ENCODE assay signal across 14 mouse cellular contexts in the genomic region with DNA sequence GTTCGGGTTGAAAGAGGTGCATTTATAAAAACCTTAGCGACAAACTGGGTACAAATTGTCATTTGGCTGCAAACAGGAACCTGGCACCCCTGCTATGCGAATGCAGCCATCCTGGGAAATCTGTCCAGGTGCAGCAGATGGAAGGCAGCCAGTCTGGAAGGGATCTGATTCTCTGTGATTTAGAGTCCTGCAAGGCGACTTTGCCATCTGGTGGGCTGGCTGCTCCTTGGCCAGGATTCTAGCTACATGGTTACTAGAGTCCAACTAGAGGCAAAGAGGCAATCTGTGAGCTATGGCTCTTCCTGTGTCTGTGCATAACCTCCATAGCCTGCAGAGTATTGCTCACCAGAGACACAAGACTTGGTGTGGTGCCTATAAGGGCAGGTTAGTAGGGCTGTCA. TPM values are rescaled to one million over a fixed set of nuclear protein-coding genes. Genes with fewer than 3 reads are reported as not detected.
DNase-seq lines count a peak whose midpoint lies in the region; ATAC-seq and TF ChIP-seq lines count a peak whose summit lies in the region.
"Had no signal": no experiment of that assay in that cellular context is flagged by ENCODE, and none has a peak within 500 bp of the region (broad histone marks: within the 10 kb centered on the region; RNA-seq: fewer than 3 reads in every experiment).

No protein-coding gene starts in this region.

- WGBS in hindbrain, embryonic 16.5 days, result 59% methylated on average over 4 of the region's 4 CpGs
- 84% methylated on average over 4 of the region's 4 CpGs for WGBS in hindbrain, embryonic 13.5 days
- WGBS in intestine, postnatal 0 days, result 72% methylated on average over 4 of the region's 4 CpGs

- peaks cover 11% of the 10 kb centered on the region for H3K4me1 ChIP-seq in hindbrain, embryonic 16.5 days (ENCODE audit: control insufficient read depth, insufficient read depth, low read depth, low read length)
- H3K4me1 ChIP-seq in hindbrain, embryonic 13.5 days (replicated peaks), result peaks cover 17% of the 10 kb centered on the region
- no peaks in the 10 kb centered on the region for H3K4me1 ChIP-seq in intestine, postnatal 0 days (replicated peaks; ENCODE audit: control insufficient read depth, insufficient read depth, low read length)
- H3K4me1 ChIP-seq: limb, embryonic 15.5 days had no signal

- H3K9me3 ChIP-seq in hindbrain, embryonic 16.5 days (ENCODE audit: control insufficient read depth, low read length), result no peaks in the 10 kb centered on the region
- no peaks in the 10 kb centered on the region for H3K9me3 ChIP-seq in hindbrain, embryonic 13.5 days
- H3K9me3 ChIP-seq in intestine, postnatal 0 days (ENCODE audit: control insufficient read depth), result no peaks in the 10 kb centered on the region
- H3K9me3 ChIP-seq: limb, embryonic 15.5 days had no signal

- H3K9ac ChIP-seq in hindbrain, embryonic 16.5 days (ENCODE audit: low read depth, low read length), result no peak overlapping the region
- H3K9ac ChIP-seq in hindbrain, embryonic 13.5 days, result no peak overlapping the region
- H3K9ac ChIP-seq in intestine, postnatal 0 days (ENCODE audit: low read depth, low read length), result no peak overlapping the region
- H3K9ac ChIP-seq: limb, embryonic 15.5 days had no signal

- DNase-seq in right cerebral cortex, postnatal 10 days (ENCODE audit: low spot score in 2 of 2), result peak; percentile 38 to 46
- no peak for DNase-seq in right cerebral cortex, adult 18-20 months
- peak; percentile 99 for DNase-seq in cerebellum, adult 9-10 months
- no peak for DNase-seq in frontal cortex, postnatal 14 days (ENCODE audit: low spot score in 2 of 2)
- DNase-seq: gastrocnemius, postnatal 10 days; kidney, adult 9 months; lung, adult 2 months; thymus, postnatal 25 days had no signal

- no peak overlapping the region for H3K4me3 ChIP-seq in hindbrain, embryonic 16.5 days (ENCODE audit: low read length)
- no peak overlapping the region for H3K4me3 ChIP-seq in hindbrain, embryonic 13.5 days
- no peak overlapping the region for H3K4me3 ChIP-seq in intestine, postnatal 0 days (ENCODE audit: low read depth, low read length)
- H3K4me3 ChIP-seq: limb, embryonic 15.5 days had no signal

- H3K36me3 ChIP-seq in hindbrain, embryonic 16.5 days (ENCODE audit: control insufficient read depth, insufficient read depth, low read length), result no peaks in the 10 kb centered on the region
- no peaks in the 10 kb centered on the region for H3K36me3 ChIP-seq in hindbrain, embryonic 13.5 days
- H3K36me3 ChIP-seq in intestine, postnatal 0 days (ENCODE audit: control insufficient read depth, insufficient read depth), result no peaks in the 10 kb centered on the region
- H3K36me3 ChIP-seq: limb, embryonic 15.5 days had no signal

- peak; percentile 56 for ATAC-seq in hindbrain, embryonic 16.5 days
- ATAC-seq in hindbrain, embryonic 13.5 days (ENCODE audit: low FRiP score), result no peak
- no peak for ATAC-seq in intestine, postnatal 0 days
- ATAC-seq: activated CD4-positive, CD25-positive, alpha-beta regulatory T cell, adult 4 months had no signal

- no peak overlapping the region for H3K4me2 ChIP-seq in hindbrain, embryonic 16.5 days (ENCODE audit: low read length)
- H3K4me2 ChIP-seq in hindbrain, embryonic 13.5 days, result no peak overlapping the region
- H3K4me2 ChIP-seq in intestine, postnatal 0 days (replicated peaks; ENCODE audit: low read depth), result no peak overlapping the region
- H3K4me2 ChIP-seq: heart, embryonic 11.5 days; limb, embryonic 15.5 days had no signal

- no peaks in the 10 kb centered on the region for H3K27me3 ChIP-seq in hindbrain, embryonic 16.5 days (replicated peaks; ENCODE audit: control insufficient read depth, insufficient read depth, low read length)
- H3K27me3 ChIP-seq in hindbrain, embryonic 13.5 days, result no peaks in the 10 kb centered on the region
- no peaks in the 10 kb centered on the region for H3K27me3 ChIP-seq in intestine, postnatal 0 days (replicated peaks; ENCODE audit: control insufficient read depth, insufficient read depth, low read length)
- H3K27me3 ChIP-seq: limb, embryonic 15.5 days had no signal

- peak overlapping the region; percentile 35; the same call in 1 of the 2 replicates for H3K27ac ChIP-seq in hindbrain, embryonic 16.5 days (ENCODE audit: low read depth, low read length)
- no peak overlapping the region for H3K27ac ChIP-seq in hindbrain, embryonic 13.5 days
- H3K27ac ChIP-seq in intestine, postnatal 0 days (ENCODE audit: low read depth, low read length), result no peak overlapping the region
- H3K27ac ChIP-seq: limb, embryonic 15.5 days had no signal

- TF ChIP-seq CTCF in intestine, postnatal 0 days (IDR thresholded peaks at IDR 0.05; ENCODE audit: low read depth), result no peak

RNA-seq across cellular contexts. Expression of a gene that starts 53.3 kb away (rescaled TPM):
- 76.2 and 79.7 TPM in 2 replicates for polyA plus RNA-seq in hindbrain, embryonic 16.5 days (2015; fragmentation: Nextera tagmentation; extraction: Ambion mirVana)
- 31.4 and 38.1 TPM in 2 replicates for polyA plus RNA-seq in hindbrain, embryonic 13.5 days (2015; fragmentation: Nextera tagmentation; extraction: Ambion mirVana)
- 2.0 and 2.8 TPM in 2 replicates for polyA plus RNA-seq in intestine, postnatal 0 days (2015; fragmentation: Nextera tagmentation; extraction: Ambion mirVana)

Comparison
In these comparisons a context has a peak if more than half of its experiments do, and no peak if none do; other contexts are left out.
1. DNase-seq: peak in right cerebral cortex, postnatal 10 days (2 of 2) and cerebellum, adult 9-10 months (single experiment); none in right cerebral cortex, adult 18-20 months (single experiment) and frontal cortex, postnatal 14 days (0 of 2).